Mouse (Mus musculus) ovary, postnatal 14 days (tissue): Measurements from ENCODE around the gene Cacna2d2.
"Not testable (repeated sequence)": the region's sequence is repeated elsewhere in the genome, so short reads cannot be mapped to it uniquely, and the experiment has no call there.

Experiments used
- DNase-seq: peaks from one replicate; pipeline ENCODE4 v3.0.0; 2022; ENCODE audit warnings: low spot score

Gene Cacna2d2

GRCm38 (mm10) chr9:107556346-107556745 is 156.9 kb downstream of the Cacna2d2 start:
- DNase-seq = no peak

GRCm38 (mm10) chr9:107563029-107563581 is 163.7 kb downstream of the Cacna2d2 start, which contains the start of gene Tusc2:
Gene Tusc2 (plus strand): TSS chr9:107563255.
- DNase-seq = peak; percentile 89

GRCm38 (mm10) chr9:107565556-107565955 is 166.1 kb downstream of the Cacna2d2 start:
- not testable (repeated sequence) for DNase-seq

- DNase-seq = peak; percentile 81
These were observed 166.8 kb downstream of the Cacna2d2 start for GRCm38 (mm10) chr9:107566041-107566709.

- DNase-seq = no peak
These were observed 167.4 kb downstream of the Cacna2d2 start for GRCm38 (mm10) chr9:107566855-107567254.

- no peak for DNase-seq
These were observed 168.4 kb downstream of the Cacna2d2 start, which contains the start of gene Hyal2 for GRCm38 (mm10) chr9:107567702-107568319. Gene Hyal2 (plus strand): TSS chr9:107567945.

GRCm38 (mm10) chr9:107568331-107569261 is 169.2 kb downstream of the Cacna2d2 start:
- DNase-seq = peak; percentile 78

GRCm38 (mm10) chr9:107569270-107569669 is 169.9 kb downstream of the Cacna2d2 start:
- DNase-seq = no peak

- DNase-seq = no peak
These were observed 170.6 kb downstream of the Cacna2d2 start for GRCm38 (mm10) chr9:107570016-107570415.

- no peak for DNase-seq
These were observed 171.4 kb downstream of the Cacna2d2 start for GRCm38 (mm10) chr9:107570845-107571244.

- DNase-seq = no peak
These were observed 172.3 kb downstream of the Cacna2d2 start for GRCm38 (mm10) chr9:107571534-107572326.

- no peak for DNase-seq
These were observed 172.9 kb downstream of the Cacna2d2 start for GRCm38 (mm10) chr9:107572327-107572662.

GRCm38 (mm10) chr9:107573774-107574173 is 174.4 kb downstream of the Cacna2d2 start:
- not testable (repeated sequence) for DNase-seq

GRCm38 (mm10) chr9:107575579-107576356 is 176.4 kb downstream of the Cacna2d2 start:
- DNase-seq = no peak

- peak; percentile 73 for DNase-seq
These were observed 177.1 kb downstream of the Cacna2d2 start, which contains the start of gene Hyal1 for GRCm38 (mm10) chr9:107576357-107577107. Gene Hyal1 (plus strand): TSS chr9:107576927.

GRCm38 (mm10) chr9:107577871-107578270 is 178.5 kb downstream of the Cacna2d2 start:
- DNase-seq = no peak

- no peak for DNase-seq
These were observed 179.2 kb downstream of the Cacna2d2 start, which contains the start of gene Naa80 for GRCm38 (mm10) chr9:107578587-107578986. Gene Naa80 (plus strand): TSS chr9:107578887.
